Mouse (Mus musculus) subcutaneous adipose tissue, adult 2 months (tissue): ENCODE results near the gene Exoc3l. TPM values are rescaled to one million over a fixed set of nuclear protein-coding genes. Genes with fewer than 3 reads are reported as not detected.

Experiments used
- polyA plus RNA-seq: library from polyadenylated mRNA; depleted of rRNA; stranded (reverse); fragments of >200 nt; gene quantifications from 2 replicates; pipeline ENCODE4 v1.2.3, GENCODE M21; 2012; ENCODE audit warnings: low replicate concordance; rRNA removed

Gene Exoc3l
- polyA plus RNA-seq: 15.9 and 22.9 TPM in 2 replicates

DNA sequence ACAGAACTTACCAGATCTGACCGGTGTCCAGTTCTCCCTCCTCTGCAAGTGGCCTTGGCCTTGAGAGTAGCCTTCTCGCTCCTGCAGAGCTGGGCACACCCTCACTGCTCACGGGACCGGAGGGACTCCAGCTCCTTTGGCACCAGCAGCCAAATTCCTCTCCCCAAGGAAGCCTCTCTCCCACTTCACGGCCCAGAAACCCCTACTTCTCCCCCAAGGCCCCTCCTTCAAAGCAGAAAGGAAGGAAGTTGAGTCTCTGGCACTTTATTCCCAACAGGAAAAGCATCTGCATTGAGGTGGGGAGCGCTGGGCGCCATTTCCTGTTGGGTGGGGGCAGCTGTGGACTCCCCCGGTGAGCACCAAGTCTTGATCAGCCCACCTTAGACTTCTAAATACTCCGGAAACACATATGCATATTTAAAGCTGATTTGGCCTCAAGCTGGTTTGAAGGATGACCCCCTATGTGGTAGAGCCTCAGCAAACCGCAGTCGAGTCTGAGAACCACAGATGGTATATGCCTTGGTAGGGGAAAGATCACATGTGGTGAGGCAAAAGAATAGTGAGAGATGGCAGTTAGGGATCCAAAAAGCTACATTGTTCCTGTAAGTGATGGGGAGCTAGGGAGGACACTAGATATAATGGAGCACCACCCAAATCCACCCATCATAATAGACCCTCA lies at the start of gene Exoc3l:
Gene Exoc3l (minus strand): TSS at position 207 of the 679 bp plus-strand sequence.

DNA sequence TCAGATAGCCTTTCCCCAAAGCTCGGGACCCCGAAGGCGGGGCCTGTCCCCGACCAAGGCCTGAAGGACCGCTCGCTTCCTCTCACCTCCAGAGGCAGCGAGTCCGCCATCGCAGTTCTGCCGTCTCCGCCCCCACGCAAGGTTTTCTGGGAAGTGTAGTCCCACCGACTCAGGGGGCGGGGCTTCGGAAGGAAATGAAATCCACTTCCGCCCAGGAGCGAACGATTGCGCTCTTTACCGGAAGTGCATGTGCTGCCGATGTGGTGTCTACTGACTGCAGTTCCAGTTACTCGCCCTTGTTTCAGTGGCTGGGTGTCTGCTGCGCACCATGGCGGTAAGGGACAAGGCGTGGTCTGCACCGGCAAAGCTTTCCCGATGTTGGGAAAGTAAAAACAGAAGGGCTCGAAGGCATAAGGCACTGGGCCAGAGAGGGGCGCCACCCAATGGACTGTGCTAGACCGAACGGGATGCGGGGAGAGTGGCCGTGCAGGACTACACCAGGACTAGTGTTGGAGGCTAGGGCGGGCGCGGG lies 30.3 kb upstream of the Exoc3l start, which contains the start of the genes Lrrc29 and Tmem208:
Gene Lrrc29 (minus strand): TSS at position 138 of the 532 bp plus-strand sequence.
Gene Tmem208 (plus strand): TSS at position 214 of the 532 bp plus-strand sequence.

DNA sequence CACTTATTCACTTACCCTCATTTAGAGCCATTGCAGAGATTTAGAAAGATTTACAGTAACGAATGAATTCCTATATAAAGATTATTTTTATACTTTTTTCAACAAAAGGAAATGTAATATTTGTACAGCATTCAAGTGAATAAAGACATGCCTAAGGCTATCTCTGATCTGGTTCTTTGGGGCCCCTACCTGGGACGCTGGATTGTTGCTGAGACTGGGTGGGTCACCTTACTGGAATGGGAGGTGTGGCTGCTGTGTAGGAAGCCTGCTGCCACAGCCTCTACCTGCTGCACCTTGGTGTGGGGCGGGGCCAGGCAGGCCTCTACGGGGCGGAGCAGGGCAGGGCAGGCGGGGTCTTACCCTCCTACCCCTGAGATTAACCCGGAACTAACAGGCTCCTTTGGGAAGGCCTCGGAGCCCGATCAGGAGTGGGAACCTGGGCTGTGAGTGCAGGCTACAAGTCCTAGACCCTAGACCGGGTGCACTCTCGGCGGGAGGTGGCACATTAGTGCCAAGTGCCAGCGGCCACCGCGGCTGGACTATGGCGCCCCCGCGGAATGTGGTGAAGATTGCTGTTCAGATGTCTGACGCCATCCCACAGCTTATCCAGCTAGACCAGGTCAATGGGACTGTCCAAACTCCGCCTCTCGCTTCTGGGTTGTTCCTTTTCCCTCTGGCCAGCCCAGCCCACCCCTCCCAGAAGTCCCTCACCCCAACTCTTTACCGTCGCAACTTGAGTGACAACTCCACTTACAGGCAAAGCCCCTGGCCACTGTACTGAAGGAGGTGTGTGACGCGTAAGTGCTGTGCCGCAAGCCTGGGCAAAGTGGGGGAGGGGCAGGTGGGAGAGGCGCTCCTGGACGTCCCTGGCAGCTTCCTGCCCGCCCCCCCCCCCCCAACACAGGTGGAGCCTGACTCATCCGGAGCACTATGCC lies 9.6 kb upstream of the Exoc3l start, which contains the start of gene Elmo3:
Gene Elmo3 (plus strand): TSS at position 391 of the 935 bp plus-strand sequence.

DNA sequence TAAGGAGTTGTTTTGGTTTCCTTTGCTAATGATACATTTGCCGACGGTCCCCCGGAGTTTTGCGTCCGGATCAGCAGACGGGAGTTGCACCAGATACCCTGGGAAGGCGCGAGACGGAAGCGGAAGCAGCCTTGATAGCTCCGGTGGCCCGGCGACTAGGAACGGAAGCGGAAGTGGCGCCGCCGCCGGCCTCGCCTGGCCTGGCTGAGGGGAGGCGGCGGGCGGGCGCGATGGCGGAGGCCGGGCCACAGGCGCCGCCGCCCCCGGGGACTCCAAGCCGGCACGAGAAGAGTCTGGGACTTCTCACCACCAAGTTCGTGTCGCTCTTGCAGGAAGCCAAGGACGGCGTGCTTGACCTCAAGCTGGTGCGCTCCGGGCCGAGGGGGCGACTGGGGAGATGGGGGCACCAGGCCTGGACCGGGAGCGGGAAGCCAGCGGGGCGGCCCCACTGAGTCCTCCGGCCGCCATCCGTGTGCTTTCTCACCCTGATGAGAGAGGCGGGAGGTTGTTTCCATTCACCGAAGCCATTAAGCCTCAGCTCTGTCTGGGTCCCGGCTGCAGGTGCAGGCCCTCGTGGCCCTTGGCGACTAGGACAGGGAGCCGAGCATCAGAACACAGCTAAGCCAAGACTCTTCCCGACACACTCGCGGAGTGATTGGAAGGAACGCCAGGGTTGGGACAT lies 1.8 kb upstream of the Exoc3l start, which contains the start of gene E2f4:
Gene E2f4 (plus strand): TSS at position 153 of the 682 bp plus-strand sequence.

DNA sequence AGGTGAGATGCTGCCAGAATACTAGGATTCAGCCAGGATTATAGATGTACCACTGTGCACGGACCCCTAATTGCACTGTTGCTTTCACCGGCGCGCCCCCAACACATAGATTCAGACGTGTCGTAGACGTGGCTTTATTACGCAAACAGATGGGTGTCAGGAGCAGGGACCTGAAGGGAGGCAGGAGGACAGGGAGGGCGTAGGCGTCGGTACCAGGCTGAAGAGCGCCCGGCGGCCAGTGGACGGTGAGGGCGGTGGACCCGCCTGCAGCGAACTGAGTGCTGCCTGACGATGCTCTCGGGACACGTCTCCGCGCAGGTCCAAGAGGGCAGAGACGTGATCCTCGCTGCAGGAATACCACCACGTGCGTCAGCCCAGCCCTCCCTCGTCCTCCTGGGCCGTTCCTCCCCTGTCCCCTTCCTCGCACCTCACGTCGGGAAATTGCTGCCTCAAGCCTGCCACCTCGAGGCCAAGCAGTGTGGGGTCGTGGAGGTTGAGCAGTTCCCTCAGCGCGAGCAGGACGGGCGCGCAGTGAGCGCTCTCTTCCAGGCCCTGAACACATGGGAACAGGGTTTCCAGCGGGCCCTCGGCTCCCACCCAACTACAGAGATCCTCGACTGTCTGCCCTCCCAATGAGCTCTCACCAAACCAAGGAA lies 6.0 kb downstream of the Exoc3l start, which contains the start of gene 4931428F04Rik:
Gene 4931428F04Rik (minus strand): TSS at position 60 of the 656 bp plus-strand sequence.

DNA sequence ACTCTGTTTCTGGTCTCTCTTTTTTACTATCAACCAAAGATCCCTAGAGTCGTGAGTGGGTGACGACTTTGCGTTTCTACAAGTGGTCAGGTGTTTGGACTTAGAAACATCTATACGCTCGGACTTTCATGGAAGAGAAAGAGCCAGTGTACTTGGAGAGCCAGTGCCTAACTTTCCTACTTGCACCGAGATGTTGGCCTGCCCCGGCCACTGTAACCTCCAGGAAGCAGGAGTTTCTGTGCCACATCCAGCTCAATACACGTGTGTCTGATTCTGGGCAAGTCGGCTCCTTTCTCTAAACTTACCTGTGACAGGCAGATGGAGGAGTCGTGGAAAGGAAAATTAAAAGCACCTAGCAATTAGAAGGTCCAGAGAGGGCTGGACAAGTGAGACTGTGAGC lies 20.1 kb downstream of the Exoc3l start, which contains the start of gene Nol3:
Gene Nol3 (plus strand): TSS at position 301 of the 400 bp plus-strand sequence.

DNA sequence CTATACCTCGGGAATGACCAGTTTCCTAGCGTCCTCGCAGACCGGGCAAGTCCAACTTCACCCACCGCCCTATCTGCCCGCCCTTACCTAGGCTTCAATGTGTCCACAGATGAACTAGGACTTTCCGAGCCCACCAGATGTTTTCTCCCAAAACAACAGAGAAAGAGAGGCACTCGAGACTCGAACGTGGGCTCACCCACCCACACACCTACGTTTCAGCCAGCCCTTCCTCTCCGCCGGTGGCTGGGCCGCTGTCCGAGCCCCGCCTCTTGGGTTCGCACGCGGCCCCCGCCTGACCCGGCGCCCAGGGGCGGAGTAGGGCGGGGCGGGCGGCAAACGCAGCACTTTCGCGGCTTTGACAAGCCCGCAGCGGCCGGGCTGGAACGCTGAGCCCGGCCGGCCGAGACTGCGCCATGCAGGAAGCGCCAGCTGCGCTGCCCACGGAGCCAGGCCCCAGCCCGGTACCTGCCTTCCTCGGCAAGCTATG lies 26.4 kb downstream of the Exoc3l start, which contains the start of gene Hsf4:
Gene Hsf4 (plus strand): TSS at position 341 of the 487 bp plus-strand sequence.

DNA sequence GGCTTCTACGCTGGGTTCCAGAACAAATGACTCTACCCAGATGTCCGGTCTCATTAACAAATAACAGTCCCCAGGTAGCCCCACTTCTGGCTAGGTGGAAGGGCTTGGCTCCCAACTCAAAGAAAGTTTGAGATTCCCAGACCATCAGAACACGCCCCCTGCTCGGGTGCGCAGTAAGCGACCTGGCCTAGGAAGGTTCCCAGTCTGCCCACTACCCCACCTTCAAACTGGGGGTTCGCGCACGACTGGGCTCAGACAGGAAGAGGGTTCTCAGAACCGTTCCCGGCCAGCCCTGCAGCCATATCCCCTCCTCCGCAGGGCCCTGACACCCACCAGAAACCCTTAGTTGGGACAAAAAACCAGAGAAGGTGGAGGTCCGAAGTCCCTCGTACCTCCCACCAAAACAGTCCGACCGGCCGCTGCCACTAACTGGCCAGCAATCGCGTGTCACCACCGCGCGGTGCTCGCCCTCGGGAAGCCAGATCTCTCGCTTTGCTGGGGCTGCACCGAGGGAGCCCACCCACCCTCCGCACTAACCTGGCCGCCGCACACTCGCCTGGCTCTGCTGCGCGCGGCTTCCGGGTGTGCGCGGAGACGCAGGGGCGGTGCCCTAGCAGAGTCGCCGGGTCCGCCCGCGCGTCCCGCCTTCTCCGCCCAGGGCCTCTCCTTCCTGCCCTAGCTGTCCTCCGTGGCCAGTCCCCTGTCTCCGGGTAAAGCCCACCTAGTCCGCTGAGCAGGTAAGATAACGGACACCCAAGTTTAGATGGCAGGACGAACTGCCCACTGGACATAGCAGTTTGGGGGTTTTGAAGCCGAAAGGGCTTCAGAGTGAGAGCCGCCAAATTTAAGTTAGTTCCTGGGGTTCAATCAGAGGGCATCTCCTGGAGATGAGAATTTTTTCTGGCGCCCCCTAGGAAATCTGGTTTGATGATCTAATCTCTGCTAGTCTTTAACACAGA lies 31.6 kb downstream of the Exoc3l start, which contains the start of the genes Tradd and Fbxl8:
Gene Tradd (minus strand): TSS at position 586 of the 959 bp plus-strand sequence.
Gene Fbxl8 (plus strand): TSS at position 625 of the 959 bp plus-strand sequence.

DNA sequence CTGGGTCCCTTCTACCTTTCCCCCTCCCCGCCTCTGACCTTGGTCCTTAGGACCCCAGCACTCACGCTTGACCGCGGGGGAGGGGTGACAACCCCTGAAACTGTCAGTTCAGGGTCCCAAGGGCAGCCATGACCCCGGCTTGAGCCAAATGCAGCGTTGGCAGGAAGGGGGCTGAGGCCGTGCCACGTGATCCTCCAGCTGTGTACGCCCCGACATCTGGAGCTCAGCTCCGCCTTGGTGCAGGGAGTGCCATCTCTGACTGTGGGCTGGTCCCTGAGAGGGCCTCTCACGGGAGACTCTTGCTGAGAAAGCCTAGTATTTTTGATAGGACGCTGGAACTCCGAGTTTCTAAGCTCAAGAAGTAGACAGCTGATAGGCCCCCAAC lies 40.9 kb downstream of the Exoc3l start, which contains the start of gene B3gnt9:
Gene B3gnt9 (minus strand): TSS at position 188 of the 385 bp plus-strand sequence.

Other genes with a start within 250 kb of the Exoc3l start
- gene Ces3a, start 247.5 kb downstream of the Exoc3l start, polyA plus RNA-seq: 0.19 TPM in 1 of 2 replicates, not detected in the other
- 0.12 TPM in 1 of 2 replicates, not detected in the other for gene Ces3b, start 212.3 kb downstream of the Exoc3l start, polyA plus RNA-seq
- gene Ces4a, start 164.3 kb downstream of the Exoc3l start, polyA plus RNA-seq: 0.16 and 0.36 TPM in 2 replicates
- gene Cbfb, start 125.4 kb downstream of the Exoc3l start, polyA plus RNA-seq: 7.8 and 11.2 TPM in 2 replicates
- 28.2 and 29.9 TPM in 2 replicates for gene D230025D16Rik, start 71.0 kb downstream of the Exoc3l start, polyA plus RNA-seq
- gene B3gnt9, start 40.9 kb downstream of the Exoc3l start, polyA plus RNA-seq: 13.4 and 50.4 TPM in 2 replicates
- gene Tradd, start 31.5 kb downstream of the Exoc3l start, polyA plus RNA-seq: 12.2 and 22.8 TPM in 2 replicates
- 12.3 and 13.4 TPM in 2 replicates for gene Fbxl8, start 31.5 kb downstream of the Exoc3l start, polyA plus RNA-seq
- gene Hsf4, start 26.3 kb downstream of the Exoc3l start, polyA plus RNA-seq: 5.2 and 7.1 TPM in 2 replicates
- gene Nol3, start 20.0 kb downstream of the Exoc3l start, polyA plus RNA-seq: 6.3 and 25.9 TPM in 2 replicates
- gene 4931428F04Rik, start 6.2 kb downstream of the Exoc3l start, polyA plus RNA-seq: 3.5 and 7.2 TPM in 2 replicates
- gene E2f4, start 1.6 kb upstream of the Exoc3l start, polyA plus RNA-seq: 90.1 and 142 TPM in 2 replicates
- gene Elmo3, start 9.5 kb upstream of the Exoc3l start, polyA plus RNA-seq: 24.6 and 26.8 TPM in 2 replicates
- gene Lrrc29, start 30.2 kb upstream of the Exoc3l start, polyA plus RNA-seq: 7.1 and 10.5 TPM in 2 replicates
- 93.5 and 101 TPM in 2 replicates for gene Tmem208, start 30.3 kb upstream of the Exoc3l start, polyA plus RNA-seq
- gene Fhod1, start 51.9 kb upstream of the Exoc3l start, polyA plus RNA-seq: 30.4 and 43.5 TPM in 2 replicates
- gene Slc9a5, start 52.7 kb upstream of the Exoc3l start, polyA plus RNA-seq: 6.8 and 9.4 TPM in 2 replicates
- gene Plekhg4, start 77.2 kb upstream of the Exoc3l start, polyA plus RNA-seq: 0.76 and 1.2 TPM in 2 replicates
- gene Kctd19, start 117.4 kb upstream of the Exoc3l start, polyA plus RNA-seq: 0.26 and 1.1 TPM in 2 replicates
- 3.0 and 4.1 TPM in 2 replicates for gene Lrrc36, start 117.5 kb upstream of the Exoc3l start, polyA plus RNA-seq
- 171 and 479 TPM in 2 replicates for gene Tppp3, start 175.4 kb upstream of the Exoc3l start, polyA plus RNA-seq
- 51.5 and 98.0 TPM in 2 replicates for gene Zdhhc1, start 200.8 kb upstream of the Exoc3l start, polyA plus RNA-seq
- 3.3 and 572 TPM in 2 replicates for gene Hsd11b2, start 222.7 kb upstream of the Exoc3l start, polyA plus RNA-seq